Mouse (Mus musculus) CH12.LX (cell line): ENCODE data around the gene Sox12. TPM values are rescaled to one million over a fixed set of nuclear protein-coding genes. Genes with fewer than 3 reads are reported as not detected.
A peak's percentile ranks its signal among the peaks of the same experiment; 100 is the strongest.

Experiments
- DNase-seq: peaks from one replicate; pipeline ENCODE4 v3.0.0-alpha.2; 2013; ENCODE audit errors: extremely low read depth
- H3K27ac ChIP-seq: 2 replicates; pipeline ENCODE4 v1.5.1; 2012; ENCODE audit warnings: low read depth, mild to moderate bottlenecking, control low read depth, moderate library complexity; ENCODE audit not compliant: insufficient read depth
- H3K27me3 ChIP-seq: replicated peaks from 2 replicates; pipeline ENCODE3; 2012; ENCODE audit warnings: inconsistent platforms
- H3K36me3 ChIP-seq, 2 experiments: replicated peaks in 1 of 2; 2 replicates each; pipeline versions ENCODE3 to v1.6.1; 2012; ENCODE audit warnings: inconsistent platforms in 1 of 2, low read length in 1 of 2, mild to moderate bottlenecking in 1 of 2, mixed read lengths in 1 of 2, moderate library complexity in 1 of 2; ENCODE audit not compliant: control insufficient read depth in 1 of 2, insufficient read depth in 1 of 2
- H3K4me1 ChIP-seq, 2 experiments: 2 replicates each; pipeline ENCODE4 v1.6.1; 2012; ENCODE audit warnings: inconsistent platforms in 1 of 2, moderate library complexity in 1 of 2; ENCODE audit not compliant: insufficient read depth in 2 of 2, control insufficient read depth in 1 of 2
- H3K4me2 ChIP-seq: 2 replicates; pipeline ENCODE4 v1.6.1; 2012; ENCODE audit warnings: low read depth, mild to moderate bottlenecking, control low read depth; ENCODE audit not compliant: poor library complexity, insufficient read depth, severe bottlenecking
- H3K4me3 ChIP-seq, 3 experiments: fragments of 150-350 bp in 1 of 3; sonication (generic) in 1 of 3; replicated peaks in 1 of 3; 2 replicates each; pipeline versions ENCODE3 to v1.5.1; 2011 to 2012; ENCODE audit warnings: low read depth in 2 of 3, low read length in 2 of 3, mild to moderate bottlenecking in 2 of 3, moderate library complexity in 2 of 3, control low read depth in 1 of 3, improper control_type of control experiment in 1 of 3, inconsistent platforms in 1 of 3, mixed read lengths in 1 of 3; ENCODE audit not compliant: poor library complexity in 1 of 3
- H3K79me2 ChIP-seq: replicated peaks from 2 replicates; pipeline ENCODE4 v1.6.1; 2012; ENCODE audit warnings: mild to moderate bottlenecking, moderate library complexity; ENCODE audit not compliant: control insufficient read depth, poor library complexity, insufficient read depth, severe bottlenecking; ENCODE audit errors: extremely low read depth
- H3K9ac ChIP-seq: 2 replicates; pipeline ENCODE4 v1.6.1; 2012; ENCODE audit warnings: low read depth, mild to moderate bottlenecking, control low read depth, moderate library complexity; ENCODE audit not compliant: insufficient read depth
- H3K9me3 ChIP-seq: replicated peaks from 2 replicates; pipeline ENCODE3; 2012; ENCODE audit warnings: low read length, inconsistent platforms, mixed read lengths
- CHD1 ChIP-seq: IDR thresholded peaks from 2 replicates; pipeline ENCODE4 v1.6.1; 2012; ENCODE audit warnings: low read depth, low read length, improper control_type of control experiment, inconsistent platforms
- CTCF ChIP-seq, 2 experiments: IDR thresholded peaks in 1 of 2; conservative IDR thresholded peaks in 1 of 2; 2 replicates each; pipeline ENCODE4 v1.5.1; 2011 to 2012; ENCODE audit warnings: low read depth in 2 of 2, low read length in 2 of 2, improper control_type of control experiment in 1 of 2, inconsistent platforms in 1 of 2, mild to moderate bottlenecking in 1 of 2, moderate library complexity in 1 of 2
- RCOR1 ChIP-seq: conservative IDR thresholded peaks from 2 replicates; pipeline ENCODE4 v1.6.1; 2012; ENCODE audit warnings: low read depth, mild to moderate bottlenecking, inconsistent platforms, low read length, improper control_type of control experiment
- ZKSCAN1 ChIP-seq: IDR thresholded peaks from 2 replicates; pipeline ENCODE4 v1.6.1; 2012; ENCODE audit warnings: low read depth, inconsistent platforms, low read length, improper control_type of control experiment, borderline replicate concordance
- ZNF384 ChIP-seq: IDR thresholded peaks from 2 replicates; pipeline ENCODE4 v1.6.1; 2012; ENCODE audit warnings: low read depth, low read length, improper control_type of control experiment, inconsistent platforms
- dilution Hi-C: fragments of 300-500 bp; cut with MboI; formaldehyde crosslinking; loops from 2 replicates; pipeline ENCODE4 v1.14.3; 2020; ENCODE audit warnings: low sequenced_read_pairs; ENCODE audit not compliant: extremely low pct_unique_long_range_greater_than_20kb, extremely low pct_ligation_motif_present
- in situ Hi-C: fragments of 300-500 bp; cut with MboI; formaldehyde crosslinking; loops from 3 replicates; pipeline ENCODE4 v1.14.3; 2019; ENCODE audit warnings: low sequenced_read_pairs, low pct_ligation_motif_present, low pct_unique_long_range_greater_than_20kb, mixed read lengths
- polyA plus RNA-seq: library from polyadenylated mRNA; unstranded; fragments of >175 nt; gene quantifications from 2 replicates; pipeline ENCODE4 v1.2.1, GENCODE M21; 2012; ENCODE audit warnings: low read depth; ENCODE audit not compliant: insufficient read length
- total RNA-seq, 2 experiments: library from RNA; depleted of rRNA; stranded (reverse); fragments of 300-350 nt in 1 of 2; fragments of >200 nt in 1 of 2; gene quantifications; 2 replicates each; pipeline ENCODE4 v1.2.3; 2012 to 2014

The Sox12 gene
- total and polyA plus RNA-seq, 3 experiments, result 0.09 TPM; not detected in 2

- Histone ChIP-seq H3K36me3 (peaks cover 23 to 26% of the 10 kb centered on the region in 2 experiments), H3K4me1 (peaks cover 18 to 46% of the 10 kb centered on the region in 2 experiments), H3K27me3 (no peaks in the 10 kb centered on the region), H3K79me2 (peaks cover 2% of the 10 kb centered on the region), H3K9ac (peak overlapping the region; percentile 63; the same call in 1 of the 2 replicates), H3K4me2 (no peak overlapping the region), H3K27ac (no peak overlapping the region; the same call in 1 of the 2 replicates), H3K9me3 (no peaks in the 10 kb centered on the region), H3K4me3 (no peak overlapping the region)
- peak; percentile 53; the same call in 1 of the 2 replicates for TF ChIP-seq ZNF384
- TF ChIP-seq ZKSCAN1, result no peak
- dilution Hi-C loops (no loop called here), in situ Hi-C loops (no loop called here)
- DNase-seq, result no peak
Measured at GRCm38 (mm10) chr2:152344909-152345308, 53.0 kb downstream of the Sox12 start.

- peaks cover 5% of the 10 kb centered on the region for H3K79me2 ChIP-seq
- H3K27ac ChIP-seq, result peak overlapping the region; percentile 24
- no peak for TF ChIP-seq CTCF (conservative IDR thresholded peaks at IDR 0.05 in 1 of 2, IDR thresholded peaks at IDR 0.05 in 1 of 2; ENCODE audit: low read depth in 2 of 2, low read length in 2 of 2)
- TF ChIP-seq RCOR1, result 0 out of 2 replicates have a peak, but pooled peaks have one; percentile 27
- TF ChIP-seq CHD1, result 0 out of 2 replicates have a peak, but pooled peaks have one; percentile 60
- H3K9ac ChIP-seq, result peak overlapping the region; percentile 63
- H3K36me3 ChIP-seq, result peaks cover 28 to 32% of the 10 kb centered on the region in 2 experiments
- dilution Hi-C loops, result no loop called here
- DNase-seq, result no peak
- peaks cover 23 to 46% of the 10 kb centered on the region in 2 experiments for H3K4me1 ChIP-seq
- no peaks in the 10 kb centered on the region for H3K9me3 ChIP-seq
- no peaks in the 10 kb centered on the region for H3K27me3 ChIP-seq
- H3K4me2 ChIP-seq, result peak overlapping the region; percentile 11
- in situ Hi-C loops, result no loop called here
- H3K4me3 ChIP-seq, result no peak overlapping the region
Measured at GRCm38 (mm10) chr2:152344361-152344760, 53.5 kb downstream of the Sox12 start.

Other genes starting within 250 kb of the Sox12 start
- 100 and 101 TPM in 2 replicates for gene Csnk2a1, start 171.2 kb downstream of the Sox12 start, total RNA-seq (2012; rRNA removed)
- gene Csnk2a1, start 171.2 kb downstream of the Sox12 start, total RNA-seq (2014; rRNA removed), result 145 and 146 TPM in 2 replicates
- gene Csnk2a1, start 171.2 kb downstream of the Sox12 start, polyA plus RNA-seq, result 79.2 and 86.9 TPM in 2 replicates
- gene Tbc1d20, start 104.2 kb downstream of the Sox12 start, total RNA-seq (2012; rRNA removed), result 14.3 and 15.9 TPM in 2 replicates
- 13.1 and 17.0 TPM in 2 replicates for gene Tbc1d20, start 104.2 kb downstream of the Sox12 start, total RNA-seq (2014; rRNA removed)
- gene Tbc1d20, start 104.2 kb downstream of the Sox12 start, polyA plus RNA-seq, result 22.0 and 22.5 TPM in 2 replicates
- 118 and 134 TPM in 2 replicates for gene Rbck1, start 65.4 kb downstream of the Sox12 start, total RNA-seq (2012; rRNA removed)
- gene Rbck1, start 65.4 kb downstream of the Sox12 start, total RNA-seq (2014; rRNA removed), result 98.0 and 109 TPM in 2 replicates
- 133 and 143 TPM in 2 replicates for gene Rbck1, start 65.4 kb downstream of the Sox12 start, polyA plus RNA-seq
- 16.5 and 56.9 TPM in 2 replicates for gene Trib3, start 54.0 kb downstream of the Sox12 start, total RNA-seq (2012; rRNA removed)
- 18.2 and 30.0 TPM in 2 replicates for gene Trib3, start 54.0 kb downstream of the Sox12 start, total RNA-seq (2014; rRNA removed)
- 23.7 and 25.1 TPM in 2 replicates for gene Trib3, start 54.0 kb downstream of the Sox12 start, polyA plus RNA-seq
- gene Nrsn2, start 21.4 kb downstream of the Sox12 start, total RNA-seq (2012; rRNA removed), result not detected in 2 replicates
- not detected in 2 replicates for gene Nrsn2, start 21.4 kb downstream of the Sox12 start, total RNA-seq (2014; rRNA removed)
- gene Nrsn2, start 21.4 kb downstream of the Sox12 start, polyA plus RNA-seq, result not detected in 2 replicates
- not detected in 2 replicates for gene Zcchc3, start 17.0 kb upstream of the Sox12 start, total RNA-seq (2012; rRNA removed)
- not detected in 2 replicates for gene Zcchc3, start 17.0 kb upstream of the Sox12 start, total RNA-seq (2014; rRNA removed)
- gene Zcchc3, start 17.0 kb upstream of the Sox12 start, polyA plus RNA-seq, result not detected in 2 replicates
- not detected in 2 replicates for gene 6820408C15Rik, start 17.5 kb upstream of the Sox12 start, total RNA-seq (2012; rRNA removed)
- gene 6820408C15Rik, start 17.5 kb upstream of the Sox12 start, total RNA-seq (2014; rRNA removed), result not detected in 2 replicates
- not detected in 2 replicates for gene 6820408C15Rik, start 17.5 kb upstream of the Sox12 start, polyA plus RNA-seq
- gene Defb23, start 66.6 kb upstream of the Sox12 start, total RNA-seq (2012; rRNA removed), result not detected in 2 replicates
- not detected in 2 replicates for gene Defb23, start 66.6 kb upstream of the Sox12 start, total RNA-seq (2014; rRNA removed)
- gene Defb23, start 66.6 kb upstream of the Sox12 start, polyA plus RNA-seq, result not detected in 2 replicates
- not detected in 2 replicates for gene Defb20, start 79.0 kb upstream of the Sox12 start, total RNA-seq (2012; rRNA removed)
- gene Defb20, start 79.0 kb upstream of the Sox12 start, total RNA-seq (2014; rRNA removed), result not detected in 2 replicates
- not detected in 2 replicates for gene Defb20, start 79.0 kb upstream of the Sox12 start, polyA plus RNA-seq
- not detected in 2 replicates for gene Defb22, start 92.1 kb upstream of the Sox12 start, total RNA-seq (2012; rRNA removed)
- not detected in 2 replicates for gene Defb22, start 92.1 kb upstream of the Sox12 start, total RNA-seq (2014; rRNA removed)
- not detected in 2 replicates for gene Defb22, start 92.1 kb upstream of the Sox12 start, polyA plus RNA-seq
- not detected in 2 replicates for gene Defb26, start 113.6 kb upstream of the Sox12 start, total RNA-seq (2012; rRNA removed)
- gene Defb26, start 113.6 kb upstream of the Sox12 start, total RNA-seq (2014; rRNA removed), result not detected in 2 replicates
- not detected in 2 replicates for gene Defb26, start 113.6 kb upstream of the Sox12 start, polyA plus RNA-seq
- gene Defb28, start 120.2 kb upstream of the Sox12 start, total RNA-seq (2012; rRNA removed), result not detected in 2 replicates
- gene Defb28, start 120.2 kb upstream of the Sox12 start, total RNA-seq (2014; rRNA removed), result not detected in 2 replicates
- gene Defb28, start 120.2 kb upstream of the Sox12 start, polyA plus RNA-seq, result not detected in 2 replicates
- not detected in 2 replicates for gene Defb29, start 142.0 kb upstream of the Sox12 start, total RNA-seq (2012; rRNA removed)
- gene Defb29, start 142.0 kb upstream of the Sox12 start, total RNA-seq (2014; rRNA removed), result not detected in 2 replicates
- gene Defb29, start 142.0 kb upstream of the Sox12 start, polyA plus RNA-seq, result not detected in 2 replicates
- gene Gm17416, start 171.3 kb upstream of the Sox12 start, total RNA-seq (2012; rRNA removed), result not detected in 2 replicates
- not detected in 2 replicates for gene Gm17416, start 171.3 kb upstream of the Sox12 start, total RNA-seq (2014; rRNA removed)
- gene Gm17416, start 171.3 kb upstream of the Sox12 start, polyA plus RNA-seq, result not detected in 2 replicates
- not detected in 2 replicates for gene Defb21, start 174.7 kb upstream of the Sox12 start, total RNA-seq (2012; rRNA removed)
- not detected in 2 replicates for gene Defb21, start 174.7 kb upstream of the Sox12 start, total RNA-seq (2014; rRNA removed)
- gene Defb21, start 174.7 kb upstream of the Sox12 start, polyA plus RNA-seq, result not detected in 2 replicates
- not detected in 2 replicates for gene Defb19, start 182.2 kb upstream of the Sox12 start, total RNA-seq (2012; rRNA removed)
- not detected in 2 replicates for gene Defb19, start 182.2 kb upstream of the Sox12 start, total RNA-seq (2014; rRNA removed)
- gene Defb19, start 182.2 kb upstream of the Sox12 start, polyA plus RNA-seq, result not detected in 2 replicates
- gene Defb45, start 201.3 kb upstream of the Sox12 start, total RNA-seq (2012; rRNA removed), result not detected in 2 replicates
- gene Defb45, start 201.3 kb upstream of the Sox12 start, total RNA-seq (2014; rRNA removed), result not detected in 2 replicates
- not detected in 2 replicates for gene Defb45, start 201.3 kb upstream of the Sox12 start, polyA plus RNA-seq
- gene Defb36, start 206.3 kb upstream of the Sox12 start, total RNA-seq (2012; rRNA removed), result not detected in 2 replicates
- not detected in 2 replicates for gene Defb36, start 206.3 kb upstream of the Sox12 start, total RNA-seq (2014; rRNA removed)
- not detected in 2 replicates for gene Defb36, start 206.3 kb upstream of the Sox12 start, polyA plus RNA-seq
- gene Defb25, start 225.0 kb upstream of the Sox12 start, total RNA-seq (2012; rRNA removed), result 0.84 TPM in 1 of 2 replicates, not detected in the other
- not detected in 2 replicates for gene Defb25, start 225.0 kb upstream of the Sox12 start, total RNA-seq (2014; rRNA removed)
- 0.94 and 1.8 TPM in 2 replicates for gene Defb25, start 225.0 kb upstream of the Sox12 start, polyA plus RNA-seq
- gene Rem1, start 228.9 kb upstream of the Sox12 start, total RNA-seq (2012; rRNA removed), result 0.13 and 0.55 TPM in 2 replicates
- 0.74 and 0.82 TPM in 2 replicates for gene Rem1, start 228.9 kb upstream of the Sox12 start, total RNA-seq (2014; rRNA removed)
- gene Rem1, start 228.9 kb upstream of the Sox12 start, polyA plus RNA-seq, result 0.70 and 0.80 TPM in 2 replicates